Mouse (Mus musculus) heart, postnatal 0 days (tissue): ENCODE measurements around the gene Hddc2. TPM values are rescaled to one million over a fixed set of nuclear protein-coding genes. Genes with fewer than 3 reads are reported as not detected.
A peak's percentile ranks its signal among the peaks of the same experiment; 100 is the strongest.

ENCODE experiments used
- ATAC-seq: fragments of 200-750 bp; cut with Nextera tagmentation; 2 replicates; pipeline ENCODE4 v1.8.0; 2017; ENCODE audit warnings: low read depth, moderate number of reproducible peaks, moderate library complexity; ENCODE audit not compliant: insufficient read depth
- DNase-seq: peaks from one replicate; pipeline ENCODE4 v3.0.0-alpha.2; 2016; ENCODE audit warnings: low spot score
- H3K27ac ChIP-seq: fragments of 300-500 bp; sonication (generic); 2 replicates; pipeline ENCODE4 v1.5.1; 2014; ENCODE audit warnings: low read depth, mild to moderate bottlenecking
- H3K27me3 ChIP-seq: fragments of 300-500 bp; sonication (generic); 2 replicates; pipeline ENCODE4 v1.6.1; 2014; ENCODE audit warnings: low read length, mixed read lengths; ENCODE audit not compliant: control insufficient read depth, insufficient read depth
- H3K36me3 ChIP-seq: fragments of 300-500 bp; sonication (generic); replicated peaks from 2 replicates; pipeline ENCODE4 v1.6.1; 2014; ENCODE audit warnings: low read length, mixed read lengths; ENCODE audit not compliant: control insufficient read depth, insufficient read depth
- H3K4me1 ChIP-seq: fragments of 300-500 bp; sonication (generic); 2 replicates; pipeline ENCODE4 v1.6.1; 2014; ENCODE audit warnings: antibody characterized with exemption; ENCODE audit not compliant: control insufficient read depth, insufficient read depth
- H3K4me2 ChIP-seq: fragments of 300-500 bp; sonication (generic); 2 replicates; pipeline ENCODE4 v1.6.1; 2014; ENCODE audit warnings: low read depth, mild to moderate bottlenecking, low read length, moderate library complexity
- H3K4me3 ChIP-seq: fragments of 300-500 bp; sonication (generic); 2 replicates; pipeline ENCODE4 v1.5.1; 2014; ENCODE audit warnings: low read depth, low read length
- H3K9ac ChIP-seq: fragments of 300-500 bp; sonication (generic); replicated peaks from 2 replicates; pipeline ENCODE4 v1.6.1; 2014; ENCODE audit warnings: low read depth, low read length, mixed read lengths
- H3K9me3 ChIP-seq: fragments of 300-500 bp; sonication (generic); replicated peaks from 2 replicates; pipeline ENCODE4 v1.6.1; 2016; ENCODE audit warnings: low read length; ENCODE audit not compliant: control insufficient read depth
- CTCF ChIP-seq: IDR thresholded peaks from 2 replicates; pipeline ENCODE4 v1.5.1; 2016; ENCODE audit warnings: antibody characterized with exemption, control low read depth, low read depth
- EP300 ChIP-seq: IDR thresholded peaks from 2 replicates; pipeline ENCODE4 v1.6.1; 2016; ENCODE audit warnings: antibody characterized with exemption, low read depth
- WGBS: fragments of 180-500 bp; shearing (Covaris S2); extraction: QIAGEN DNeasy Blood & Tissue Kit; methylation state at CpG from one replicate; pipeline ENCODE4 v1.1.7; 2014; 5-methylcytosine and 5-hydroxymethylcytosine counted together
- polyA plus RNA-seq: library from polyadenylated mRNA; unstranded; fragments of >200 nt; fragmentation: Nextera tagmentation; extraction: Ambion mirVana; gene quantifications from 2 replicates; pipeline ENCODE4 v1.2.1, GENCODE M21; 2015
- total RNA-seq: library from RNA; depleted of rRNA; stranded (reverse); fragments of >200 nt; gene quantifications from 2 replicates; pipeline ENCODE4 v1.2.3, GENCODE M21; 2014; ENCODE audit warnings: low replicate concordance; rRNA removed

Gene Hddc2
- total RNA-seq (20.8 and 46.8 TPM in 2 replicates), polyA plus RNA-seq (51.8 and 56.9 TPM in 2 replicates)

DNA sequence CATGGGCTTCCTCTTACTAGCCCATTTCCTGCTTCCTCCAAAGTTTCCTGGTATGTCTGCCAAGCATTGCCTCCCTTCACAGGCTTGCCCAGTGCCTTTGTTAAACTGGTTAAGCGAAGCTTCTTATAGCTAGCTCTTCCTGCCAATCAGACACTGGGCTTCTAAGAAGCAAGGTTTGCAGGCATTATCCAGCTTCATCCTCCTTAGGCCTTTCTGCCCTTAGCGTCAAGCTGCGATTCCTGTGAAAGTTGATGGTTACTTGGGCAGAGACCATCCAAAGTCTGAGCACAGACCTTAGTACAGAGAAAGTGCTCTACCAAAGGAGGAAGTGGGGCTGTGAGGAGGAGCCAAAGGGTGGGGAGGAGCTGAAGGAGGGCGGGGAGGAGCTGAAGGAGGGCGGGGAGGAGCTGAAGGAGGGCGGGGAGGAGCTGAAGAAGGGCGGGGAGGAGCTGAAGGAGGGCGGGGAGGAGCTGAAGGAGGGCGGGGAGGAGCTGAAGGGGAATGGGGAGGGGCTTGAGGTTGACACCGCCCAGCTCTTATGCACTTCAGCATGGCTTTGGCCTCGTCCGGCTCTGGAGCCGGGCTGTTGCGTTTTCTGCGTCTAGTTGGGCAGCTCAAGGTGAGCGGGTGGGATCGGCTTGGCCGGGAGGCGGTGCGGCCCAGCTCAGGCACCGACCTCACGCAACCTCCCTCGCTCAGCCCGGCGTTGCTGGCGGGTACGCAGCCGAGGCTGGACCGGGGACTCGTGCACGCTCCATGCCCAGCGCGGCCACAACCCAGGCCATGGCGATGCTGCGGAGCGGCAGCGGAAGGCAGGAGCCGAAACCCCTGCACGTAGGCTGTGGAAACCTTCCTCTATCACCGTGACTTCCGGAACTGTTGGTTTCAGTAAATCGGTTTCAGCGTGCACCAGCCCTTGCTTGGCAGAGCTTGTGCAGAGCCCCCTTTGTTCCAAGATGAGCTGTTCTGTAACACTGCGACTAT, at the start of gene Hddc2:
TSS of gene Hddc2 (plus strand) at position 519 of the 984 bp plus-strand sequence.
- peak within 1 kb of the TSS; percentile 89 for H3K4me3 ChIP-seq
- H3K27ac ChIP-seq, result peak within 1 kb of the TSS; percentile 90
- no peaks in the 10 kb centered on the region for H3K27me3 ChIP-seq
- peak; percentile 82 for DNase-seq
- 0 out of 2 replicates have a peak, but pooled peaks cover 13% of the 10 kb centered on the region for H3K4me1 ChIP-seq
- H3K9me3 ChIP-seq, result no peaks in the 10 kb centered on the region
- 0 out of 2 replicates have a peak, but pooled peaks cover 6% of the 10 kb centered on the region for H3K36me3 ChIP-seq
- H3K9ac ChIP-seq, result peak within 1 kb of the TSS; percentile 91
- peak; percentile 93 for ATAC-seq
- 3% methylated on average over 41 of the region's 44 CpGs for WGBS
- H3K4me2 ChIP-seq, result peak within 1 kb of the TSS; percentile 82
- TF ChIP-seq EP300 (0 out of 2 replicates have a peak, but pooled peaks have one; percentile 41), CTCF (no peak)

DNA sequence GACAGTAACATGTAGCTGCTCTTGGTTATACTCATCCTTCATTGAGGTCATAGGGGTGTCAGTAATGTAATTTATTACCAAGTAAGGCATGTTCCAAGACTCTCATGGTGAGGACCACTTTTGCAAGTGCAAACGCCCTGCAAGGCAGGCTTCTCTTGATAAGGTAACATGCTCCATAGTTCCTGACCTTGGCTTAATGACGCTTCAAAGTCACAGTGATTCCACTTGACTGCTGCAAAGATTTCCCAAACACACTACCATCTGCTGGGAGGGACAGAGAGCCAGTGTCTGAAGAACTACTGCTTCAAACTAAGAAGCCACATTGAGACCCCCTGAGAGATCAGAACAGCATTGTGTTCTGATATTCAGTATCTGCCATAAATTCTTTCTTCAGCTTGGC, 40.4 kb upstream of the Hddc2 start:
- ATAC-seq, result peak; percentile 81
- no peak overlapping the region for H3K4me2 ChIP-seq

DNA sequence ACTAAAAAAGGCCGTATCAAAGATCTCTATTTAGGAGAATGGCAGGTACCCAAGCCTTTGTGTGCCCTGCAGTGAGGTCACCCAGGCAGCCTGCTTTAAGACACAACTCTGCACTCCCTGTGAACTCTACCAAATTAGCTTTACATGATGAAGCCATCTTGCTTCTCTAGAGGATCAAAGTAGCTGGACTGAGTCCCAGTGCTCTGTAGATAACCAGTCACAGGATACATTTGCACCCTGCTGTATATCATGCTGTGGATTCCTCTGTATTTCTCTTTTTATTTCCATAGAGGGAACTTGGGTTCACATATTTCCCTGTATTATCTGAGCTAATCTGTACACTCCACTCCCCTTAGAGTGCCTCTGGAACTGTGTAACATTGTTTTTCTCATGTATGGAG, 40.0 kb upstream of the Hddc2 start:
- TF ChIP-seq CTCF (no peak), EP300 (peak; percentile 19; the same call in 1 of the 2 replicates)
- Histone ChIP-seq H3K4me3 (no peak overlapping the region), H3K27me3 (no peaks in the 10 kb centered on the region), H3K9me3 (no peaks in the 10 kb centered on the region), H3K27ac (peak overlapping the region; percentile 90), H3K9ac (no peak overlapping the region), H3K4me2 (no peak overlapping the region), H3K36me3 (no peaks in the 10 kb centered on the region), H3K4me1 (peaks cover 10% of the 10 kb centered on the region; the same call in 1 of the 2 replicates)
- ATAC-seq (peak; percentile 93), DNase-seq (peak; percentile 82)
- 28% methylated on average over 1 of the region's 1 CpGs for WGBS

More for the DNA sequence above, 40.4 kb upstream of the Hddc2 start:
- Histone ChIP-seq H3K27me3 (no peaks in the 10 kb centered on the region), H3K4me1 (peaks cover 10% of the 10 kb centered on the region; the same call in 1 of the 2 replicates), H3K4me3 (no peak overlapping the region), H3K9ac (no peak overlapping the region), H3K36me3 (no peaks in the 10 kb centered on the region), H3K27ac (peak overlapping the region; percentile 90), H3K9me3 (no peaks in the 10 kb centered on the region)
- TF ChIP-seq CTCF (no peak), EP300 (no peak)
- DNase-seq, result peak; percentile 69
- 21% methylated on average over 2 of the region's 2 CpGs for WGBS

DNA sequence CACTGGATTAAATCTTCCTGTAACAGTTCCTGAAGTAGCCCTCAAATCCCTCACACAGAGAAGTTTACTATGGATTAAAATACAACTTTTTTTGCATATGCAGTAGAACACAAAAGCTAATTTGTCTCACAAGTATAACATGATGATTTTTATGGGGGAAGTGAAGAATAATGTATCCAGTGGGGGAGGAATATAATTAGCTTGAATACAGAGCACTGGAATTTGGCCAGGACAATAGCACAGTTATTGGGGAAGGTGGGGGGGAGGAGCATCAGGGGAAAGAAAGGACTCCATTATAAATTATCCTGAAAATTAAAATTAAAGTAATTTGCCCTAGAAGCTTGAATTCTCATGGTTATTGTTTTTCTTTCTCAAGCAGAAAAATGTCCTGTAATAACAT, 25.4 kb upstream of the Hddc2 start:
- DNase-seq (no peak), ATAC-seq (no peak)
- no peak overlapping the region for H3K4me2 ChIP-seq
- H3K4me3 ChIP-seq, result no peak overlapping the region
- no peaks in the 10 kb centered on the region for H3K27me3 ChIP-seq
- no peaks in the 10 kb centered on the region for H3K36me3 ChIP-seq
- H3K4me1 ChIP-seq, result no peaks in the 10 kb centered on the region
- no peaks in the 10 kb centered on the region for H3K9me3 ChIP-seq
- H3K9ac ChIP-seq, result no peak overlapping the region
- TF ChIP-seq CTCF (no peak), EP300 (no peak)
- no peak overlapping the region for H3K27ac ChIP-seq

DNA sequence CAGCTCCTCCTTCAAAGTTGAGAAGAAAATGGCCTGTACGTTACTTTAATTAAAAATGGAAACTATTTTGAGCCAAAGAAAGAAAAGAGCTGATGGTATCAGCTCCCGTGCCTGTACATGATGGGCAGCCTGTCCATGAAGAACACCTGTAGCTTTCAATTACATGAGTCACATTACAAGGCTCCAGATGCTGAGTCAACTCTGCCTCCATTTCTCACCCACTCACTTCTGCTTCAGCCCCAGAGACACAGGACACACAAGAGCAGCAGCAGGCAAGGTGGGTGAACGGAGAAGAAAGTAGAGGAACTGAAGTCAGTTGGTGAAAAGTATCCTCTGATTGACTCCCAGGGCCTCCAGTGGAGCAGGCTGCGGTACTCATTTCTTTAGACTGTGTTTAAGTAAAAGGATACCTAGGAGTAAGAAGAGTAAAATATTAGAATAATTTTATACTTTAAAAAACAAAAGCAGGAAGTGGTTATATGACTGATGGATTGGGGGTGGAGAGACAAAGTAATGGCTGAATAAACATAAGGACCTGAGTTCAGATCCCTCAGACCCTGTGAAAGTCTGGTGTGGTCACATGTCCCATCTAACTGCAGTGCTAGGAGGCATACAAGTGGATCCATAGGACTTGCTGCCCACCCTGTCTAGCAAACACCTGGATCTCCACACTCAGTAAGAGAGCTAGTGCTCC, 24.3 kb upstream of the Hddc2 start:
- no peaks in the 10 kb centered on the region for H3K36me3 ChIP-seq

More for the DNA sequence above, 24.3 kb upstream of the Hddc2 start:
- H3K4me3 ChIP-seq, result no peak overlapping the region
- H3K27ac ChIP-seq, result no peak overlapping the region
- no peak for ATAC-seq
- DNase-seq, result no peak
- TF ChIP-seq EP300 (no peak), CTCF (no peak)
- H3K4me2 ChIP-seq, result no peak overlapping the region
- H3K9ac ChIP-seq, result no peak overlapping the region
- H3K27me3 ChIP-seq, result no peaks in the 10 kb centered on the region
- H3K4me1 ChIP-seq, result no peaks in the 10 kb centered on the region
- no peaks in the 10 kb centered on the region for H3K9me3 ChIP-seq
- WGBS, result 86% methylated on average over 4 of the region's 4 CpGs
